Mouse (Mus musculus) hindlimb bud, embryonic 11.5 days (tissue): ENCODE results near the gene Sdhc.

Source experiments
- DNase-seq: peaks from one replicate; pipeline ENCODE4 v3.0.0-alpha.2; 2012; ENCODE audit warnings: low read depth, low spot score; ENCODE audit errors: extremely low spot score

Sdhc gene

DNA sequence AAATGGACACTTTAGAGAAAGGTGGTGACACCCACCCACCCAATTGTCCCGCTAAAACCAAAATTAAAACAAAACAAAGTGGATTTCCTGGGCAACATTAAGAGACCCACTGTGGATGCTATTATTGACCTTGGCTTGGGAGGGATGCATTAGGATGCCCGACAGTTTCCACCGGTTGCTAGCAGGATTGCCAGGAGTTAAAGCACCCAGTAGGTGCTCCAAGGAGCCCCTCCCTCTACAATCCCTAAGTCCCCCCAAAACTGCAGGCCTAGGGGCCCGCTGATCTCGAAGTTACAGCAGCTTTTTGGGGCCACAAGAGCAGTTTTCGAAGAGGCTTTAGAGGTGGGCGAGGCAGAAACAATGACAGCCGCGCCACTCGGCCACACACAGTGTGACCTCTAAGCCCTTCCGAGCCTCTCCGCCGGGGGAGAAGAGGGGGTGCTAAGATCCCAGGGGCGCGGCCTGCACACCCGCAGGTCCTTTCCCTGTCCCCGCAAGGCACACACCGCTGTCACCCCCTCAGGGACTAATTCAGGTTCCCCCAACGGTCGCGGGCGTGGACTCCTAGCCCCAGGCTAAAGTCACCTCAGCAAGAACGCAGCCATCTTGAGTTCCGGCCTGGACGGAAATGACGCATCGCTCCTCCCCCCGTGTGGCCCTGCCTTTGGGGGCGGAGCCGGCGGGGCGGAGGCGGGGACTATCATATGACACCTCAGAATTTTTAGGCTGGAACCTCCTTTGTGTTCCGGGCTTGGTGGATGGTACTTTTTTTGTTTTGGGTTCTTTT lies at the start of gene Sdhc, which contains the start of gene Mpz:
TSS of gene Sdhc (minus strand) at position 630 of the 787 bp plus-strand sequence.
TSS of gene Mpz (plus strand) at position 738 of the 787 bp plus-strand sequence.
- DNase-seq = peak; percentile 82

DNA sequence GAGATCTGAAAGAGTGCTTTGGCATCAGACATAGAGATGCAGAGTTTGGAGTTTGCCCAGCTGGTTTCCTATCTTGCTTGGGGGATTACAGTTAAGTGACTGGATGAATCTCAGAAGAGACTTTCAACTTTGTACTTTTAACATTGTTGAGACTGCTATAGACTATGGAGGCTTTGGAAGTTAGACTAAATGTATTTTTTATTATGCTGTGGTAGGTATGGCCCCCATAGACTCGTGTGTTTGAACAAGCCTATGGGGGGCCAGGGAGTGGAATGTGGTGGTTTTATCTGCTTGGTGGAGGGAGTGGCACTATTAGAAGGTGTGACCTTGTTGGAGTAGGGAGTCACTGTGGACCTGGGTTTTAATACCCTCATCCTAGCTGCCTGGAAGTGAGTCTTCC lies 49.1 kb upstream of the Sdhc start:
- DNase-seq = no peak

GRCm38 (mm10) chr1:171195887-171196397 lies 45.5 kb upstream of the Sdhc start, which contains the start of gene Pcp4l1:
TSS of gene Pcp4l1 (minus strand) at chr1:171196268.
- DNase-seq = no peak

DNA sequence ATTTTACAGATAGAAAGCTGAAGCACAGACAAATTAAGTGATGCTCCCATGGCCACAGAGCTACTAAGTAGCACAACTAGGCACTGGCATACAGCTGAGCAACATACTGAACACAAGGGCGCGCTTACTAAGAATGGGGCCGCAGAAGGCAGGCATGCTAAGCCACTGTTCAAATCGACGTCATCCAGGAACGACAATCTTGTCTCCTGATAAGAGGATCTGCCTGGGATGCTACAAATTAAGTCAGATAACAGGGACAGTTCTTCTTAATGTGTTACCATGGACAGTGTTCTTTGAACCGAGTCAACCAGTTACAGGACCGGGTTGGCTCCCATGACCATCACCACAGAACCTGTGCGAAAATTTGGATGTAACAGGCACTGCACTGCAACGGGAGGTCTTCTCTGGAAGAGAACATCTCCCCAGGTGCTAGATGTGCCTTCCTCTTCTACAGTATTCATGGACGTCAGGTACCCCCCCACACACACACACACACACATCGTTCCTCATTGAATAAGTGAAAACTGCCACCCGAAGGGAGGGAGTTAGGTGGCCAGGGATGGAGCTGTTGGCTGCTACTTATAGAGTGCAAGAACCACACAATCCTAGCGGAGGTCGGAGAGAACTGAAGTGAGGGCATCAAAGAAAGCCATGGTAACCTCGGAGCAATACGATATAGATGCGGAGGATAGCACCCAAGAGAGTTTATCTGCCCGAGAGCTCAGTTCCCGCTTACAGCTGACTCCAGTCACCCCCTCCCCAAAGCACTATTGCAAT lies 44.8 kb upstream of the Sdhc start:
- DNase-seq = no peak

- DNase-seq = no peak
Measured at GRCm38 (mm10) chr1:171193911-171194830, 43.8 kb upstream of the Sdhc start.

- no peak for DNase-seq
Measured at GRCm38 (mm10) chr1:171193093-171193840, 42.9 kb upstream of the Sdhc start.

DNA sequence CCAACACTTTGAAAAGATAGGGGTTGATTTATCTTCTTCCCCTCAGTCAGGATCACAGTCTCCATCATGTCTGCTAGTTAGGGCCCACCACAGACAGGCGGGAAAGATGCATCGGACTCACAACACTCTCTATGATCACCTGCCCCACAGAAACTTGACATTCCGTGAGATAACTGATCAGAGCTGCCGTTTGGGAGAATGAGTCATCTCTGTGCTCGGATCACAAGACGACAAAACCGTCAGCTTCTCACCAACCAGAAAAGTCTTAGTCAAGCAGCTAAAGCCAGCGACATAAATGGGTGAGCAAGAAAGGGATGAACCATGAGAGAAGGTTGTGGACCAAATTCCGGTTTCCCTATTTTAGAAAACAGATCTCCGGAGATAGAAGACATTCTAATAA lies 41.9 kb upstream of the Sdhc start:
- DNase-seq = no peak

DNA sequence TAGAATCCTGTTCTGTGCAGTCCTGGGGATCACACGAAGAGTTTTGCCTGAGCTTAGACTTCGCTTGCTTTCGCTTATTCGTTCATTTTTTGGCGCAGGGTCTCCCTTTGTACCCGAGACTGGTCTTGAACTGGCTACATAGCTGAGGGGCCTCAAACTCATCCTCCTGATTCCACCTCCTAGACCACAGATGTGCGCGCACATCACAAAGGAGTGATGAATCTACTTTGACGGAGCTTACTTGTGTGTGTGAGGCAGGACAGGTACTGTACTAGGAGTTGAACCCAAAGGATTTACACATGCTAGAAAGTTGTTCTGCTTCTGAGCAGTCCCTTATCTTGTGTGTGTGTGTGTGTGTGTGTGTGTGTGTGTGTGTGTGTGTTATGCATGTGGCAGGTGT lies 40.4 kb upstream of the Sdhc start:
- DNase-seq = no peak

- no peak for DNase-seq
Measured at GRCm38 (mm10) chr1:171189476-171190114, 39.2 kb upstream of the Sdhc start.

DNA sequence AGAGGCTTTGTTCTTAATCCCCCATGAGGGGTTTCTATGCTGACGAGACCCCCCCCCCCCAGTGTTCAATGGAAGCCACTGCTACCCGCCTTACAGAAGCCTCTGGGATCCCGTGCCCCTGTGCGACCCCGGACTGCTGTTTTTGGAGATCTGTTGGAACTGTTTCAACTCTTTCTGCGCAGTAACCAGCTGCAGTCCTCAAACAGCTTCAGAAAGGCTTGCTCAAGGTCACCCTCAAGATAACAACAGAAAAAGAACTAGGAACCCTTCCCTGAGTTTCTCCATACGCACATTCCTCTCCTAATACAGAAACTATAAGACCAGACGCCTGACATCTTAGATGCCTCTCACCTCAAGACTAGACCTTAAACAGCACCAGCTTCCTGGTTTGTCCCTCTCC lies 38.6 kb upstream of the Sdhc start:
- no peak for DNase-seq

DNA sequence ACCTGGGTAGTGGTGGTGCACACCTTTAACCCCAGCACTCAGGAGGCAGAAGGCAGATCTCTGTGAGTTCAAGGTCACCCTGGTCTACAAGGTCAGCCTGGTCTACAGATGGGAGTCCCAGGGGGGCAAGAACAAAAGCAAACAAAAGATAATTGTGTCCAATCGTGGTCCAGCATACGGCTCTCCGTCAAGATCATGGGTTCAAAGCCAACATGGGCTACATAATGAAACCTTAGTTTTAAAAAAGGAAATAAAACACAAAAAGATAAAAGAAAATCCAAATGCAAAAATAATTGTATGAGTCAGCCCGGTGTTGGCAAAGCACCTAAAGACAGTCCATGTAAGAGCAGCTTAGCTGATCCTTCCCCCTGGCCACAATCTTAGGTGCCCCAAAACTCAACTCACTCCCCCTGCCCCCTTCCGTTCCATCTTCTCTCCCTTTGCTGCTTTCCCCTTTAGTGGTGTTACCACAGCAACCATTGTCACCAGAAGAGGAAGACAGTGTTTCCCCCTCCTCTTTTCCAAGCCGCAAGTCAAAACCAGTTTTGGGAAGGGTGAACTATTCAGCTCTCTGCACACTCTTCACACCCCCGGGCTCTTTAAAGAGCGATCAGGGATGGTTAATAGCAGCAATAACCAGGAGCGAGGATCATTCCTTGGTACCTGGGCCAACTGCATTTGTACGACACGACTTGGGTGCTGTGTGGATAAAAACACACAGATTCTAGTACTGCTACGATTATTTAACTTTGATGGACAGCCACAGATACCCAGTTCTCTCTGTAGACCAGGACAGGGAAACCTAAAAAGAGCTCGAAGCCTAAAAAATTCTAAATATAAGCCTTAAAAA lies 37.7 kb upstream of the Sdhc start:
- DNase-seq = no peak

DNA sequence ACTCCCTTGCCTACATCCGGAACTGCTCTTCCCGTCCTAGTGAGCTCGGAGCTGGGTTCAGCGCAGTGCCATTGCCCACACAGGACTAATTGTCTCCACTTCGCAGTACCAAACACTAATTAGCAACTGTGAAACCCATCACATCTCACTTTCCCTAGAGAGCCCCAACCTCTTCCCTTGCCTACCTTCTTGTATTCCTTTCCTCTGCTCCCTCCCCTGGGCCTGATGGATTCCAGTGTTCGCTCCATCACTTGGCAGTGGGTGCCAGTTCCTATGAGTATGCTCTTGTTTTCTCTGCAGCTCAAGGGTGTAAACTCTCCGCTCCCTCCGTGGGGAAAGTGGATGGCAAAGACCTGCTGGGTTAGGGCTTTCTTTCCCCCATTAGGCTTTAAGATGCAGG lies 35.3 kb upstream of the Sdhc start:
- DNase-seq = no peak

- DNase-seq = no peak
Measured at GRCm38 (mm10) chr1:171184314-171184713, 33.9 kb upstream of the Sdhc start.

- DNase-seq = no peak
Measured at GRCm38 (mm10) chr1:171183620-171184019, 33.2 kb upstream of the Sdhc start.

- no peak for DNase-seq
Measured at GRCm38 (mm10) chr1:171183025-171183424, 32.6 kb upstream of the Sdhc start.

DNA sequence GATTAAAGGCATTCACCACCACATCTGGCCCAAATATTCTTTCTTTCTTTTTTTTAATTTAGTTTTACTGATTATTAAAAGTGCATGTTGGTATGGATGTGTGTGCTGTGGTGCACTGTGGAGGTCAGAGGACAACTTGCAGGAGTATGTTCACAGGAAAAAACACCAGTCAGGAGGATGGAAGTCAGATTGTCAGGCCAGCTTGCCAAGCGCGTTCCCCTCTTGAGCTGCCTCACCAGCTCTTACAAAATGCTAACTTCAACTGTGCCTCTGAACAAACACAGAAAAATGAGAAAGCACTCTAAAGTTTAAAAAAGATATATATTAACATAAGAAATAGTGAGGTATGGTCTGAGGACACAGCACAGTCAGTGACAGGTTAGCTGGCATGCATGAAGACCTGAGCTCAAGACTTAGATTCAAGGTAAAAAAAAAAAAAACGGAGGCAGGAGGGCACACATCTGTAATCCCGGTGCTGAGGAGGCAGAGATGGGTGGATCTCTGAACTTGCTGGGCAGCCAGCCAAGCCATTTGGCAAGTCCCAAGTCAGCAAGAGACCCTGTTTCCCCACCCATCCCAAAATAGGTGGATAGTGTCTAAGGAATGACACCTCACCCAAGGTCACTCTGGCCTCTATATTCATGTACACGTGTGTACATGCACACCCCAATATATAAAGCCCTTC lies 29.2 kb upstream of the Sdhc start:
- no peak for DNase-seq

- no peak for DNase-seq
Measured at GRCm38 (mm10) chr1:171172779-171173178, 22.4 kb upstream of the Sdhc start.

DNA sequence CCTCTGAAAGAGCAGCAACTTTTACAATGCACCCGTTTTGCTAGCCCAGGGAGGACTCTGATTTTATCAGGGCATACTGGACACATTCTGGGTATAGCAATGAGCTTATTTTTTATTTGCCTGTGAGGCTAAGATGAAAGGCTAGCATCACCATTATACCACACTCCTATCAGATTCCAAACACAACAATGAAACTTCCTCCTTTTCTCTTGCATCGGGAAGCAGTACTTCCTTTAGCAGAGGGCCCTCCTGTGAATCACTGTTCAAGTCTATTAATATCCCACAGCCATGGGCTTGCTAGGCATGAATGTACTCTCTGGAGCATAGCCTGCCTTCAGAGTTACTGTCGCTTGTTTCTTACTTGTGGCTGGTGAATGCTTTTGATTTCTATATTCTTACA lies 20.7 kb upstream of the Sdhc start:
- no peak for DNase-seq
